ENCODE assay signal across 7 mouse cellular contexts in the genomic region with DNA sequence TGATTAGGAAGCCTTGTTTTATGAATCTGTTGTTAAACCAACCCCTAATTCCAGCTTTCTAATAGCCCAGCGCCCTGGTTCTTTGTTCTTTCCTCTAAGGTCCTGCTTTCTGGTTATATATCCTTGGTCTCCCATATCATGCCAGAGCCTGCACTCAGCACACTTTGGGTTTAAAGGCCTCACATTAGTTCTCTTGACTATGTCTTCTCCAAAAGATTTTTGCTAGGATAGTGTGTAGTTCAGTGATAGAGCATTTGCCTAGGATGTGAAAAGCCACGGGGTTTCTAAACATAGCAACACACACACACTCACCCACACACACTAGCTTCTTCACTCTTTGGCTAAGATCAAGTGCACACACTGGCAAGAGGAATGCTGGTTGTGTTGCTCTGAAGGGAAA.
DNase-seq lines count a peak whose midpoint lies in the region; ATAC-seq lines count a peak whose summit lies in the region.

No protein-coding gene starts in this region.

- no peak overlapping the region for H3K27ac ChIP-seq in heart, embryonic 11.5 days (ENCODE audit: low read depth, low read length)
- no peak overlapping the region for H3K27ac ChIP-seq in limb, embryonic 12.5 days
- H3K27ac ChIP-seq in neural tube, embryonic 15.5 days (replicated peaks), result peak overlapping the region; percentile 87

- no peaks in the 10 kb centered on the region for H3K27me3 ChIP-seq in heart, embryonic 11.5 days (ENCODE audit: control insufficient read depth, insufficient read depth, low read length)
- peaks cover 3% of the 10 kb centered on the region; the same call in 1 of the 2 replicates for H3K27me3 ChIP-seq in limb, embryonic 12.5 days
- no peaks in the 10 kb centered on the region for H3K27me3 ChIP-seq in neural tube, embryonic 15.5 days (replicated peaks)

- H3K4me2 ChIP-seq in heart, embryonic 11.5 days, result peak overlapping the region; percentile 99
- H3K4me2 ChIP-seq in limb, embryonic 12.5 days, result peak overlapping the region; percentile 97
- peak overlapping the region; percentile 79 for H3K4me2 ChIP-seq in neural tube, embryonic 15.5 days

- peak; percentile 25 for DNase-seq in right cerebral cortex, adult 18-20 months
- DNase-seq in right cerebral cortex, postnatal 10 days (ENCODE audit: low spot score in 2 of 2), result no peak
- no peak for DNase-seq in adrenal gland, postnatal 4 days (ENCODE audit: low spot score in 2 of 2)
- DNase-seq in B cell, adult 2 months, result no peak

- H3K9ac ChIP-seq in heart, embryonic 11.5 days (ENCODE audit: low read depth, low read length), result 0 out of 2 replicates have a peak overlapping the region, but pooled peaks have one; percentile 11
- peak overlapping the region; percentile 65; the same call in 1 of the 2 replicates for H3K9ac ChIP-seq in limb, embryonic 12.5 days (replicated peaks)
- H3K9ac ChIP-seq in neural tube, embryonic 15.5 days (replicated peaks), result peak overlapping the region; percentile 63

- H3K36me3 ChIP-seq in heart, embryonic 11.5 days (ENCODE audit: control insufficient read depth, insufficient read depth, low read length), result no peaks in the 10 kb centered on the region
- H3K36me3 ChIP-seq in limb, embryonic 12.5 days, result no peaks in the 10 kb centered on the region
- H3K36me3 ChIP-seq in neural tube, embryonic 15.5 days, result no peaks in the 10 kb centered on the region

- no peak for ATAC-seq in heart, embryonic 11.5 days (replicated peaks; ENCODE audit: insufficient number of reproducible peaks, low FRiP score, low TSS enrichment)
- ATAC-seq in limb, embryonic 12.5 days (ENCODE audit: insufficient number of reproducible peaks, insufficient read depth, low FRiP score, low TSS enrichment, low read depth), result no peak
- peak; percentile 39 for ATAC-seq in neural tube, embryonic 15.5 days (ENCODE audit: low FRiP score)

- peak overlapping the region; percentile 64 for H3K4me3 ChIP-seq in heart, embryonic 11.5 days (ENCODE audit: low read depth, low read length)
- peak overlapping the region; percentile 55 for H3K4me3 ChIP-seq in limb, embryonic 12.5 days (replicated peaks)
- peak overlapping the region; percentile 57 for H3K4me3 ChIP-seq in neural tube, embryonic 15.5 days (replicated peaks)

- no peaks in the 10 kb centered on the region for H3K9me3 ChIP-seq in heart, embryonic 11.5 days (replicated peaks; ENCODE audit: control insufficient read depth, low read length)
- H3K9me3 ChIP-seq in limb, embryonic 12.5 days, result 0 out of 2 replicates have a peak, but pooled peaks cover 9% of the 10 kb centered on the region
- H3K9me3 ChIP-seq in neural tube, embryonic 15.5 days (replicated peaks), result no peaks in the 10 kb centered on the region; the same call in 1 of the 2 replicates

- 26% methylated on average over 2 of the region's 2 CpGs for WGBS in heart, embryonic 11.5 days (ENCODE audit: insufficient replicate concordance)
- WGBS in limb, embryonic 12.5 days, result 26% methylated on average over 2 of the region's 2 CpGs
- 9% methylated on average over 2 of the region's 2 CpGs for WGBS in neural tube, embryonic 15.5 days

- H3K4me1 ChIP-seq in heart, embryonic 11.5 days (ENCODE audit: control insufficient read depth, insufficient read depth, low read length), result no peaks in the 10 kb centered on the region; the same call in 1 of the 2 replicates
- no peaks in the 10 kb centered on the region; the same call in 1 of the 2 replicates for H3K4me1 ChIP-seq in limb, embryonic 12.5 days (replicated peaks)
- H3K4me1 ChIP-seq in neural tube, embryonic 15.5 days, result peaks cover 17% of the 10 kb centered on the region

Comparison
In these comparisons a context has a peak if more than half of its experiments do, and no peak if none do; other contexts are left out.
1. H3K9ac ChIP-seq: peak in every context shown above with its lines; median percentile 65 in limb, embryonic 12.5 days; 63 in neural tube, embryonic 15.5 days; 11 in heart, embryonic 11.5 days.